12 mouse cellular contexts compared by ENCODE assay signal in the genomic region with DNA sequence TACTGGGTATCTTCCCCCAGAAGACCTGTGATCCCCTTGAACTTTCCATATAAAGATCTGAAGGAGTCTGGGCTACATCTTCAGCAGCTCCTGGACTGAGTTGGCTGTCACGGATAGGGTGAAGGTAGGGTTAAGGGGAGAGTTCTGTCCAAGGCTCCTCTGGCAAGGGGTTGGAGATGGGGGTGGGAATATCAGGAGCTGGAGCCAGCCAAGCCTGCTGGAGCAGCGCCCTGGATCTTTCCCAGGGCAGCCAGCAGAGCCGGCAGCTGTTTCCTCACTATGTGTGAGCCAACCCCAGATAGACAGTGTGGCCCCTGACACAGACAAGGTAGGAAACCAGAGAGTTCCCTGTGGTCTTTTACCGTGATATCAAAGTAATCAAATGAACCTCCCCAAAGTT. TPM values are rescaled to one million over a fixed set of nuclear protein-coding genes. Genes with fewer than 3 reads are reported as not detected.
DNase-seq lines count a peak whose midpoint lies in the region; ATAC-seq and TF ChIP-seq lines count a peak whose summit lies in the region.
"Had no signal": no experiment of that assay in that cellular context is flagged by ENCODE, and none has a peak within 500 bp of the region (broad histone marks: within the 10 kb centered on the region; RNA-seq: fewer than 3 reads in every experiment).

No protein-coding gene starts in this region.

- TF ChIP-seq POLR2A in lung, adult 2 months (IDR thresholded peaks at IDR 0.05; ENCODE audit: borderline replicate concordance, extremely low read depth, low read depth, low read length): no peak

- H3K27ac ChIP-seq in heart, embryonic 12.5 days (ENCODE audit: poor library complexity, severe bottlenecking): no peak overlapping the region
- H3K27ac ChIP-seq: liver, embryonic 13.5 days had no signal

- WGBS in heart, embryonic 12.5 days: 46% methylated on average over 4 of the region's 4 CpGs
- WGBS in lung, adult 2 months: 38% methylated on average over 4 of the region's 4 CpGs

- H3K27me3 ChIP-seq in heart, embryonic 12.5 days (replicated peaks): peaks cover 28% of the 10 kb centered on the region

- TF ChIP-seq CTCF in lung, adult 2 months (IDR thresholded peaks at IDR 0.05; ENCODE audit: insufficient read depth, low read length): no peak

- H3K36me3 ChIP-seq in heart, embryonic 12.5 days: no peaks in the 10 kb centered on the region
- H3K36me3 ChIP-seq: liver, embryonic 13.5 days had no signal

- intact Hi-C loops in gastrocnemius, postnatal 36 days (cut with DNase I): no loop called here

- H3K4me1 ChIP-seq in heart, embryonic 12.5 days (replicated peaks): peaks cover 4% of the 10 kb centered on the region; the same call in 1 of the 2 replicates
- no peaks in the 10 kb centered on the region for H3K4me1 ChIP-seq in lung, adult 2 months (ENCODE audit: control insufficient read depth, insufficient read depth, low read length)
- H3K4me1 ChIP-seq: liver, embryonic 13.5 days had no signal

- H3K4me2 ChIP-seq in heart, embryonic 12.5 days: no peak overlapping the region
- H3K4me2 ChIP-seq: liver, embryonic 13.5 days had no signal

- no peaks in the 10 kb centered on the region for H3K9me3 ChIP-seq in heart, embryonic 12.5 days (replicated peaks)
- H3K9me3 ChIP-seq: liver, embryonic 13.5 days had no signal

- peak; percentile 55 to 81 for DNase-seq in heart, adult 18-20 months
- DNase-seq in lung, adult 2 months: peak; percentile 7
- no peak for DNase-seq in lung, adult 18-20 months
- peak; percentile 37 to 40 for DNase-seq in gastrocnemius, postnatal 36 days
- DNase-seq in lung, postnatal 14 days: peak; percentile 52
- DNase-seq in thymus, postnatal 0 days (ENCODE audit: low spot score): no peak
- DNase-seq in yolk sac, embryonic 10.5 days (ENCODE audit: low spot score): no peak
- DNase-seq: liver, embryonic 13.5 days; thymus, postnatal 25 days had no signal

- no peak for ATAC-seq in heart, embryonic 12.5 days (ENCODE audit: insufficient number of reproducible peaks, low FRiP score)
- ATAC-seq: intestine, postnatal 0 days had no signal

- H3K4me3 ChIP-seq in heart, embryonic 12.5 days: no peak overlapping the region
- H3K4me3 ChIP-seq in lung, adult 2 months (replicated peaks; ENCODE audit: extremely low read depth, low read depth, low read length): no peak overlapping the region
- H3K4me3 ChIP-seq: liver, embryonic 13.5 days; myocyte had no signal

- no peak overlapping the region for H3K9ac ChIP-seq in heart, embryonic 12.5 days
- H3K9ac ChIP-seq: liver, embryonic 13.5 days had no signal

RNA-seq across cellular contexts. Expression of gene Tril, which starts 4.6 kb away (rescaled TPM):
- 1 to 10 TPM; 2.8 to 3.2 TPM for total RNA-seq in heart, adult 18-20 months (2021)
- 8.3 and 10.5 TPM in 2 replicates for polyA plus RNA-seq in heart, embryonic 12.5 days (2016; fragmentation: Nextera tagmentation; extraction: Ambion mirVana)
- 27.0 and 28.6 TPM in 2 replicates for polyA plus RNA-seq in lung, adult 2 months (2012; rRNA removed)
- 1 to 10 TPM; 2.2 to 3.0 TPM for total RNA-seq in gastrocnemius, postnatal 36 days (2021)
- 1.9 and 2.0 TPM in 2 replicates for polyA plus RNA-seq in thymus, postnatal 0 days (2015; fragmentation: Nextera tagmentation; extraction: Ambion mirVana)

Comparison
In these comparisons a context has a peak if more than half of its experiments do, and no peak if none do; other contexts are left out.
1. DNase-seq: peak in heart, adult 18-20 months (2 of 2), lung, adult 2 months (single experiment), gastrocnemius, postnatal 36 days (2 of 2) and lung, postnatal 14 days (single experiment); none in lung, adult 18-20 months (0 of 2), thymus, postnatal 0 days (single experiment) and yolk sac, embryonic 10.5 days (single experiment).